Mouse (Mus musculus) liver, embryonic 13.5 days (tissue): ENCODE measurements around the gene Cpeb3. TPM values are rescaled to one million over a fixed set of nuclear protein-coding genes. Genes with fewer than 3 reads are reported as not detected.

ENCODE experiments used
- ATAC-seq: fragments of 200-750 bp; cut with Nextera tagmentation; 2 replicates; pipeline ENCODE4 v1.8.0; 2017; ENCODE audit warnings: low read depth, mild to moderate bottlenecking, moderate number of reproducible peaks, moderate library complexity
- DNase-seq: peaks from one replicate; pipeline ENCODE4 v3.0.0; 2022
- H3K27ac ChIP-seq: fragments of 300-500 bp; sonication (generic); 2 replicates; pipeline ENCODE4 v1.5.1; 2015; ENCODE audit warnings: moderate library complexity, mild to moderate bottlenecking, inconsistent platforms
- H3K27me3 ChIP-seq: fragments of 300-500 bp; sonication (generic); 2 replicates; pipeline ENCODE4 v1.6.1; 2015; ENCODE audit warnings: mild to moderate bottlenecking, inconsistent platforms
- H3K36me3 ChIP-seq: fragments of 300-500 bp; sonication (generic); 2 replicates; pipeline ENCODE4 v1.6.1; 2015; ENCODE audit warnings: mild to moderate bottlenecking, inconsistent platforms
- H3K4me1 ChIP-seq: fragments of 300-500 bp; sonication (generic); replicated peaks from 2 replicates; pipeline ENCODE4 v1.6.1; 2015; ENCODE audit warnings: inconsistent platforms
- H3K4me2 ChIP-seq: fragments of 300-500 bp; sonication (generic); 2 replicates; pipeline ENCODE4 v1.6.1; 2015; ENCODE audit warnings: inconsistent platforms, mild to moderate bottlenecking, moderate library complexity
- H3K4me3 ChIP-seq: fragments of 300-500 bp; sonication (generic); replicated peaks from 2 replicates; pipeline ENCODE4 v1.5.1; 2015; ENCODE audit warnings: mild to moderate bottlenecking, inconsistent platforms
- H3K9ac ChIP-seq: fragments of 300-500 bp; sonication (generic); 2 replicates; pipeline ENCODE4 v1.6.1; 2015; ENCODE audit warnings: mild to moderate bottlenecking, inconsistent platforms
- H3K9me3 ChIP-seq: fragments of 300-500 bp; sonication (generic); replicated peaks from 2 replicates; pipeline ENCODE4 v1.6.1; 2016; ENCODE audit warnings: inconsistent platforms
- WGBS: fragments of 180-500 bp; shearing (Covaris S2); methylation state at CpG from one replicate; pipeline ENCODE4 v1.1.7; 2015; ENCODE audit not compliant: insufficient replicate concordance; 5-methylcytosine and 5-hydroxymethylcytosine counted together
- polyA plus RNA-seq: library from polyadenylated mRNA; unstranded; fragments of >200 nt; fragmentation: Nextera tagmentation; extraction: Ambion mirVana; gene quantifications from 2 replicates; pipeline ENCODE4 v1.2.1, GENCODE M21; 2015

The Cpeb3 gene
- polyA plus RNA-seq, 1 experiment from 2014 or later: 1.9 TPM

GRCm38 (mm10) chr19:37175436-37175805 lies 33.0 kb downstream of the Cpeb3 start:
- Histone ChIP-seq H3K27ac (no peak overlapping the region; the same call in 1 of the 2 replicates), H3K36me3 (peaks cover 10% of the 10 kb centered on the region), H3K9ac (peak overlapping the region; percentile 73), H3K9me3 (no peaks in the 10 kb centered on the region), H3K27me3 (peaks cover 62% of the 10 kb centered on the region), H3K4me1 (peaks cover 58% of the 10 kb centered on the region), H3K4me2 (peak overlapping the region; percentile 97), H3K4me3 (peak overlapping the region; percentile 72)
- WGBS: 2% methylated on average over 12 of the region's 12 CpGs
- no peak for DNase-seq
- no peak for ATAC-seq

GRCm38 (mm10) chr19:37174716-37175435 lies 33.5 kb downstream of the Cpeb3 start:
- peaks cover 10% of the 10 kb centered on the region for H3K36me3 ChIP-seq
- peak overlapping the region; percentile 97 for H3K4me2 ChIP-seq
- H3K27me3 ChIP-seq: peaks cover 62% of the 10 kb centered on the region
- peak overlapping the region; percentile 73 for H3K9ac ChIP-seq
- H3K4me1 ChIP-seq: peaks cover 54% of the 10 kb centered on the region
- peak overlapping the region; percentile 72 for H3K4me3 ChIP-seq
- ATAC-seq: peak; percentile 28
- WGBS: under 1% methylated on average over 36 of the region's 36 CpGs
- peak overlapping the region; percentile 8; the same call in 1 of the 2 replicates for H3K27ac ChIP-seq
- DNase-seq: peak; percentile 32
- H3K9me3 ChIP-seq: no peaks in the 10 kb centered on the region

GRCm38 (mm10) chr19:37174116-37174715 lies 34.2 kb downstream of the Cpeb3 start:
- DNase-seq (no peak), ATAC-seq (peak; percentile 12)
- Histone ChIP-seq H3K36me3 (peaks cover 10% of the 10 kb centered on the region), H3K27ac (peak overlapping the region; percentile 8; the same call in 1 of the 2 replicates), H3K9ac (peak overlapping the region; percentile 73), H3K9me3 (no peaks in the 10 kb centered on the region), H3K4me1 (peaks cover 52% of the 10 kb centered on the region), H3K4me3 (peak overlapping the region; percentile 72), H3K27me3 (peaks cover 62% of the 10 kb centered on the region), H3K4me2 (peak overlapping the region; percentile 97)
- under 1% methylated on average over 70 of the region's 70 CpGs for WGBS

GRCm38 (mm10) chr19:37173331-37174115 lies 34.9 kb downstream of the Cpeb3 start:
- Histone ChIP-seq H3K4me1 (peaks cover 45% of the 10 kb centered on the region), H3K9ac (peak overlapping the region; percentile 73), H3K4me3 (peak overlapping the region; percentile 72), H3K4me2 (peak overlapping the region; percentile 97), H3K9me3 (no peaks in the 10 kb centered on the region), H3K36me3 (peaks cover 10% of the 10 kb centered on the region), H3K27ac (no peak overlapping the region), H3K27me3 (peaks cover 62% of the 10 kb centered on the region)
- DNase-seq (no peak), ATAC-seq (no peak)
- 41% methylated on average over 20 of the region's 20 CpGs for WGBS

GRCm38 (mm10) chr19:37172566-37173130 lies 35.8 kb downstream of the Cpeb3 start:
- Histone ChIP-seq H3K4me2 (0 out of 2 replicates have a peak overlapping the region, but pooled peaks have one; percentile 2), H3K9ac (no peak overlapping the region), H3K9me3 (no peaks in the 10 kb centered on the region), H3K4me1 (peaks cover 38% of the 10 kb centered on the region), H3K4me3 (no peak overlapping the region; the same call in 1 of the 2 replicates), H3K27me3 (peaks cover 62% of the 10 kb centered on the region), H3K27ac (no peak overlapping the region), H3K36me3 (peaks cover 10% of the 10 kb centered on the region)
- ATAC-seq: no peak
- DNase-seq: no peak
- 69% methylated on average over 11 of the region's 11 CpGs for WGBS

- DNase-seq (no peak), ATAC-seq (no peak)
- Histone ChIP-seq H3K27me3 (peaks cover 60% of the 10 kb centered on the region), H3K9me3 (no peaks in the 10 kb centered on the region), H3K4me2 (0 out of 2 replicates have a peak overlapping the region, but pooled peaks have one; percentile 2), H3K4me3 (no peak overlapping the region), H3K27ac (no peak overlapping the region), H3K4me1 (peaks cover 37% of the 10 kb centered on the region), H3K36me3 (peaks cover 10% of the 10 kb centered on the region), H3K9ac (no peak overlapping the region)
- WGBS: 46% methylated on average over 1 of the region's 1 CpGs
Measured at GRCm38 (mm10) chr19:37172096-37172495, 36.3 kb downstream of the Cpeb3 start.

- no peak for ATAC-seq
- Histone ChIP-seq H3K9ac (no peak overlapping the region), H3K27ac (no peak overlapping the region)
Measured at GRCm38 (mm10) chr19:37156770-37157336, 51.5 kb downstream of the Cpeb3 start.

GRCm38 (mm10) chr19:37156040-37156439 lies 52.4 kb downstream of the Cpeb3 start:
- Histone ChIP-seq H3K27ac (no peak overlapping the region), H3K4me3 (no peak overlapping the region), H3K9me3 (no peaks in the 10 kb centered on the region), H3K36me3 (no peaks in the 10 kb centered on the region), H3K4me1 (peaks cover 14% of the 10 kb centered on the region), H3K4me2 (no peak overlapping the region), H3K9ac (no peak overlapping the region), H3K27me3 (no peaks in the 10 kb centered on the region)
- 66% methylated on average over 4 of the region's 4 CpGs for WGBS
- ATAC-seq (no peak), DNase-seq (no peak)

More at GRCm38 (mm10) chr19:37156770-37157336, 51.5 kb downstream of the Cpeb3 start:
- Histone ChIP-seq H3K27me3 (no peaks in the 10 kb centered on the region), H3K4me1 (peaks cover 14% of the 10 kb centered on the region), H3K36me3 (no peaks in the 10 kb centered on the region), H3K4me2 (no peak overlapping the region), H3K4me3 (no peak overlapping the region), H3K9me3 (no peaks in the 10 kb centered on the region)
- no peak for DNase-seq
- WGBS: 81% methylated on average over 5 of the region's 5 CpGs

- H3K27ac ChIP-seq: no peak overlapping the region
- no peaks in the 10 kb centered on the region for H3K36me3 ChIP-seq
- ATAC-seq (peak; percentile 50; the same call in 1 of the 2 replicates), DNase-seq (no peak)
- H3K27me3 ChIP-seq: no peaks in the 10 kb centered on the region
- no peak overlapping the region for H3K9ac ChIP-seq
- no peak overlapping the region for H3K4me3 ChIP-seq
- WGBS: 31% methylated on average over 4 of the region's 4 CpGs
- H3K4me1 ChIP-seq: peaks cover 24% of the 10 kb centered on the region
- no peak overlapping the region for H3K4me2 ChIP-seq
- H3K9me3 ChIP-seq: no peaks in the 10 kb centered on the region
Measured at GRCm38 (mm10) chr19:37147145-37147544, 61.3 kb downstream of the Cpeb3 start.

GRCm38 (mm10) chr19:37145846-37146245 lies 62.6 kb downstream of the Cpeb3 start:
- H3K4me1 ChIP-seq: peaks cover 37% of the 10 kb centered on the region
- no peak overlapping the region for H3K4me3 ChIP-seq
- WGBS: 66% methylated on average over 1 of the region's 1 CpGs

More at GRCm38 (mm10) chr19:37145846-37146245, 62.6 kb downstream of the Cpeb3 start:
- Histone ChIP-seq H3K27me3 (no peaks in the 10 kb centered on the region), H3K36me3 (no peaks in the 10 kb centered on the region), H3K9ac (no peak overlapping the region), H3K9me3 (no peaks in the 10 kb centered on the region), H3K4me2 (no peak overlapping the region), H3K27ac (no peak overlapping the region)
- DNase-seq: no peak
- no peak for ATAC-seq
